Mouse (Mus musculus) liver, adult (tissue): ENCODE data around the gene Zcchc8.

Experiments
- GATA4 ChIP-seq: IDR thresholded peaks from 2 replicates; pipeline ENCODE4 v1.6.1; 2014; ENCODE audit warnings: mild to moderate bottlenecking, low read length; ENCODE audit not compliant: insufficient replicate concordance

Zcchc8 gene

DNA sequence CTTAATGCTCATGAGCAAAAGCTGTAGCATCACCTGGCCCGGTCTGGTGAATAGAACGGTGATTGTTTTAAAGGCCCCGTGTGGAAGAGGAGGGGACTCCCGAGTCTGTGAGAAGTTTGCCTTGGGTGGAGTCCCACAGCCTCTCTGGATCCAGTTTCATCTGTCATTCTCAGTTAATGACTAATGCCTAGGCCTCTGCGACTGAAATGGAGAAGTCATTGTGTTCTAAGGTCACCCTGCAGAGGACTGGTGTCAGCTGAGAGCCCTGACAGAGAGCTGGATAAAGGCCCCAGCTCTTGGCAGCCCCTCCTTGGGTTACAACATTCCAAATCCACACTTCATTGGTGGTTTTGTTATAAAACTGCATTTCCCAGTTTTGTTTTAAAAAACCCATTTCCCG, 26.4 kb downstream of the Zcchc8 start:
- no peak for TF ChIP-seq GATA4

GRCm38 (mm10) chr5:123684221-123685144, 36.4 kb downstream of the Zcchc8 start, which contains the start of gene Clip1:
TSS of gene Clip1 (minus strand) at chr5:123684618.
- no peak for TF ChIP-seq GATA4

DNA sequence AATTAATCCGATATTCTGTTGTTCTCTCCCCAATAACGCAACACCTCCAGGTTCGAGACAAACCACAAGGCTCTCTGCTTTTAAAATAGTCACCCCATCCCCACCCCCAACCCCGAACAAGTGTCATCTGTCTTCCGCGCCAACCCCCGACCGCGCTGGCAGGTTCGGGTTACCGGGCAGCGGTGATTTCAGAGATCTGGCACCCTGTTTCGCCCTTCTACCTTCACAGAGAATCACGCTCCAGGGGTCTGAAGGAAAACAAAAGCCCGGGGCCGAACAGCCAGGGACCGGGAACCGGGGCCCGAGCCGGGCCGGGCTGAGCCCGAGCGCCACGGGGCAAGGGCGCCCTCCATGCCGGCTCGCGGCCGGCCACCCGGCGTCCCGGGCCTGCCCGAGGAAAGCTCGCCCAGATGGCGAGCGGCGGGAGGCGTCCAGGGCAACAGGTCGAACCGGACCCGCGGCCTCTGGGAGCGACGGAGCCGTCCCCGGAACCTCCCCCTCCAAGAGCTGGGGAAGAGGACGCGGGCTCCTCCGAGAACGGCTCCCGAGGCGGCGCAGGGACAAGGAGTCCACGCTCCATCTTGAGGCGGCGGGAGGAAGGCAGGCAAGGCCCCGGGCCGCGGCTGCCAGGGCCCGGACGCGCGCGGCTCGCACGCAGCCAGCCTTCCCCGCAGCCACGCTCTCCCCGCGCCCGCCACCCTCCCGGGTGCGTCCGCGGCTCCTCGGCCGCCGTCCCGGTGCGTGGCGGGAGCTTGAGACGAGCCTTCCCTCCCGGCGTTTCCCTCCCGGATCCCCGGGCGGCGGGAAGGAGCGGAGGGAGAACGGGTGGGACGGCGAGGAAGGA, 37.3 kb downstream of the Zcchc8 start:
- TF ChIP-seq GATA4: no peak

DNA sequence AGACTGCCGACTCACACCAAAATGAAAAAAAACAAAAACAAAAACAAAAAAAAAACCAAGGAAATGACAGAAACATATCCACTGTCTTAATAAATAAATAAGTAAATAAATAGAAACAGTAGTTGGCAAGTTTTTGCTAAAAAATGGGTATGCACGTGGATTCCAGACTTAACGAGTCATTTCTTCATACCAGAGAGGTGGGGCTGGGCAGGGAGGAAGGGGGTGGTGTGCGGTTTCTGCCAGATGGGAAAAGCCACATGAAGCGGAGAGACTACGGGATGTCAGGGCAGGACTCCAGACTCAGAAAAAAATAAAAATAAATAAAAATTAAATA, 37.9 kb downstream of the Zcchc8 start:
- no peak for TF ChIP-seq GATA4

DNA sequence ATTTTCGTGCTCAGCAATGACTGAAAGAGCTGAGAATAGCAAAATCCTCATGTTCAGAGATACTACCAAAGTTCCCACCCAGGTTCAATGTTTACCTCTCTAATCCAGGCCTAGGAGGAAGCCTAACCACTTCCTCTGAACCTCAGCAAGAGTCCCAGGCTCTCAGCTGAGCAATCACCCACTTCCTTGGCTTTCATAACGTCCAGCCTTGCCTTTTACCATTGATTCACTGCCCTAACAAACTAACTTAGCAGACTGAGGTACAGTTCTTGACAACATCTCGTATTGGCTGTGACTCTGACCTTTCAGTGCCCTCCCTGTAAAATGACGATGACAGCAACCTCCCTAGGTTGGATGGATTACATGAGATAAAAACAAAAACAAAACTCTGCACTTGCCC, 38.5 kb downstream of the Zcchc8 start:
- TF ChIP-seq GATA4: no peak

- no peak for TF ChIP-seq GATA4
Measured at GRCm38 (mm10) chr5:123679546-123680263, 41.2 kb downstream of the Zcchc8 start.

GRCm38 (mm10) chr5:123679106-123679505, 41.8 kb downstream of the Zcchc8 start:
- no peak for TF ChIP-seq GATA4

- TF ChIP-seq GATA4: no peak
Measured at GRCm38 (mm10) chr5:123675717-123676116, 45.2 kb downstream of the Zcchc8 start.

DNA sequence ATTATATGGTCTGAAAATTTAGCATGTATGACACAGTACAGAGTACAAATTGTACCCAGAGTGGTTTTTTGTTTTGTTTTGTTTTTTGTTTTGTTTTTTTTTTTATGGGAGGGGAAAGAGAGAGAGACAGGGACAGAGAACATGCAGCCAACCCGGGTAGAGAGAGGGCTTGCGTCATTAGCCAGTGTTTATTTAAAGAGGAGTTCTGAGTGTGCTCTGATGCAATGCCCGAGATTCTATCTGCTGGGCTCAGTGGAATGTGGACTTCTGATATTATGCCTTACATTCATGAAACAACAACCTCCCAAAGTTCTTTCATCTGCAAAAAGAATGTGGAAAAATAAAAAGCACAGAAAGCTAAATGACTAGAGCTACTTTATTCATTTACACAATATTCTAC, 45.7 kb downstream of the Zcchc8 start:
- TF ChIP-seq GATA4: peak; percentile 68

- no peak for TF ChIP-seq GATA4
Measured at GRCm38 (mm10) chr5:123671473-123671820, 49.5 kb downstream of the Zcchc8 start.

DNA sequence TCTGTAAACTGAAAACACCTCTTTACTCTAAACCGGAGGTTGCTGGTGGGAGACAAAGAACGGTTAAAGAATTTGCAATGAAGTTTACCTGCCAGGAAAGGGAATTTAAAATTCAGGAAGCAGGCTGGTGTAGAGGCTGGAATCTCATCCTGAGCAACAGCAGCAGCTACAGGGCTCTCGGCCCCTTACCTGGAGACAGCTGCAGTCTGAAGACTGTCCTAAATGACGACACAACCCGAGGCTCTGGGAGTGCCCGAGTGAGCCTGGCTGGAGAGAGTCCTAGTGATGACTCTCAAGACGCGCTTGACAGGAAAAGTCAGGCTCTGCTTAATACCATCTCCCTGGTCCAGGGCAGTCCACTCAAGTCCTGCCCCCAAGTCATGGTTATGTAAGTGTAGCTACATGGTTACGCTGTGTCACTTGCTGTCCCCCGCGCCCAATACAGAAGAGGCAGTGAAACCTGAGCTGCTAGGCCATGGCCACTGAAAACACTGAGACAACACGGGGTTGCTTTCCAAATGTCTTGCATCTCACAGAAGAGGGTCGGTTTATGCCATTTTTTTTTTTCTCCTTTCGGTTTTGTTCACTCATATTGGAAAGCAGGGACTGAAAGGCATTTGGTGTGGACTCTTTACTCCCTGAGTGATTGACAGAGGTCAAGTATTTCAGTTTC, 50.0 kb downstream of the Zcchc8 start:
- no peak for TF ChIP-seq GATA4

- TF ChIP-seq GATA4: peak; percentile 65; the same call in 1 of the 2 replicates
Measured at GRCm38 (mm10) chr5:123669991-123670799, 50.7 kb downstream of the Zcchc8 start.

GRCm38 (mm10) chr5:123667915-123668314, 53.0 kb downstream of the Zcchc8 start:
- TF ChIP-seq GATA4: no peak

GRCm38 (mm10) chr5:123665956-123666355, 54.9 kb downstream of the Zcchc8 start:
- no peak for TF ChIP-seq GATA4
